Mouse (Mus musculus): Measurements from ENCODE around the gene Kpna3.

DNA sequence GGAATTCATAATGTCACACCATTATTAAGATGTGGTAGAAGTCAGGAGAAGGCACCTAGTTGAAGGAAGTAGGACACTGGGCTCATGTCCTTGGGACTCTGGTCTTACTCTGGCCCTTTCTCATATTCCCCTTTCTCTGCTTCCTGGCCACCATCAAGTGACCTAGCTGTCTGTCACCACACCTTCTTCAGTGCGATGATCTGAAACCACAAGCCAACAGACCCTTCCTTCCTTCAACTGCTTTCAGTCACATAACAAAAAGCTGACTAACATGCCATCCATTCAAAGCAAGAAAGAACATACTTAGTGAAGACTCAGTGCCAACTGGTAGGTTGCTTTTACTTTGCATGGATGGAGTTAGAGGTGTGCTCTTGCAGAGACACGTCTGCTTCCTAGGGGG, 20.7 kb upstream of the Kpna3 start:
- no peak for TF ChIP-seq CTCF (IDR thresholded peaks at IDR 0.05; ENCODE audit: extremely low read depth, insufficient read depth, insufficient read length, insufficient replicate concordance)
- no peak for TF ChIP-seq POLR2A (IDR thresholded peaks at IDR 0.05; ENCODE audit: low read depth, low read length)

Measured in spleen, adult 2 months (tissue).